Mouse (Mus musculus) adrenal gland (tissue): ENCODE results near the gene 2510039O18Rik.

Experiments used
- intact Hi-C: fragments of 180-260 bp; cut with DNase I; formaldehyde crosslinking; loops from one replicate; pipeline ENCODE4 v1.15.1; 2025
- long read RNA-seq, 2 experiments: library from polyadenylated mRNA; unstranded; transcript quantifications; one replicate each; pipeline ENCODE4 v2.0.0; 2020; ENCODE audit warnings: borderline replicate concordance in 1 of 2; ENCODE audit not compliant: insufficient replicate concordance in 1 of 2

2510039O18Rik gene
- long read RNA-seq, experiment 1, partial matches to known transcripts: 3 of 10 reads
- long read RNA-seq, experiment 1, other reads (novel, unspliced or antisense): 4 of 10 reads
- long read RNA-seq, experiment 2, transcript 2510039O18Rik-201 (3 exons, 2,731 nt): major isoform, 6 of 11 reads
- long read RNA-seq, experiment 2, partial matches to known transcripts: 4 of 11 reads
- long read RNA-seq, experiment 2, other reads (novel, unspliced or antisense): 1 of 11 reads

DNA sequence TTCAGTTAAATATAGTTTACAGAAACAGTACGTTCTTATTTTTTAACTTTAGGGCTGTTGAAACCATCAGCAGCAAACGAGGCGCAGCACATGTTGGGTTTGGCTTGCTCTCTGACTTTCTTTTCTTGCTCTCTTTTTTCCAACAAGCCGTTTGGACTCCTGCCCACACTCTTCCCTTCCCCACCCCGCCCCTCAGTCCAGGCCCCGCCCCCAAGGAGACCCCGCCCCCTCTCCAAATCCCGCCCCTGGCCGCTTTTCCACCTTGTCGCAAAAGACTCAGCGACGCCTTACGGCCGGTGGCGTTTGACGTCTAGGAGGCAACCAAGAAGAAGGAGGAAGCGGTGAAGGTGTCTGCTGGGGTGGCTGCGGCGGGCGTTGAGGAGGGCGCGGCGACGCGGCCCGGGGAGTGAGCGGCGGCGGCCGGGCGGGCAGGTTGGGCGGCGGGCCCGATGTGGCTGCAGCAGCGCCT, at the start of gene 2510039O18Rik:
TSS of gene 2510039O18Rik (plus strand) at position 320 of the 469 bp plus-strand sequence.
- intact Hi-C loops: no loop called here

DNA sequence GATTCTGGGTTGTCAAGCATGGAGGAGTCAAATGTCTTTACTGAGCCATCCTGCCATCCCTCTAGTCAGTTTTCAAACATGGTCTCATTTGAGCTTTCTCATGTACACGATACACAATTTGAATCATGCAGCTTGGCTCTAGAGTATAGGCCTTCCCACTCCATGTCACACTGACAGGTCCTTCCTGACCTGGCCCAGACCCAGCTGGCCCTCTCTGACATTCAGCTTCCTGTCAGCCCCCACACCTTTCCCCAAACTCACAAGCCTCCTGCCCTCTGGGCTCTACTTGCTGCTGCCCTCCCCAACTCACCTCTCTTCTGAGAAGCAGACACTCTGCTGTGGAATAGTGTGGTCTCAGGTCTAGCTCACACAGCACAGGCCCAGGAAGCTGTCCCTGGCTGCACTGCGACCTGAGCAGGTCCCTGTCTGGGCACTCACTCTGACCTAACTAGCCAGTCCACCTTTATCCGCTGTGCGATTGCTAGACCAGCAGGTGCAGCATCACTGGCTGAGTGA, 44.8 kb upstream of the 2510039O18Rik start:
- intact Hi-C loops: no loop called here

DNA sequence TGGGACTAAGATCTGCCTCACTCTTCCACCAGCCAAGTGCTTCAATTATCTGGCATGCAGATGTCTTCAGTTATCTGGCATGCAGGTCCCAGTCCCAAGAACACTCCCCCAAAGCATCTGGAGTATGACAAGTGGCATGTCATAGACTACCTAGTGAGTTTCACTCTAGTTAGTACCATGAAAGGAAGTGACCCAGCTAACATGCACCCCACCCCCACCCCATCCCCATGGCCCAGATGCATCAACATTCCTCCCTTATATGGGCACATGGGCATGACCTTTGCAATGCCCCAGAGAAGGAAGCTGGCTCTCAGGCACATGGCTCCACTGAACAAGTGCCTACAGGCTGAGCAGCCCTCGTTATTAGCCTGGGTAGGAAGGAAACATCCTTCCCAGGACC, 44.3 kb upstream of the 2510039O18Rik start:
- intact Hi-C loops: no loop called here

DNA sequence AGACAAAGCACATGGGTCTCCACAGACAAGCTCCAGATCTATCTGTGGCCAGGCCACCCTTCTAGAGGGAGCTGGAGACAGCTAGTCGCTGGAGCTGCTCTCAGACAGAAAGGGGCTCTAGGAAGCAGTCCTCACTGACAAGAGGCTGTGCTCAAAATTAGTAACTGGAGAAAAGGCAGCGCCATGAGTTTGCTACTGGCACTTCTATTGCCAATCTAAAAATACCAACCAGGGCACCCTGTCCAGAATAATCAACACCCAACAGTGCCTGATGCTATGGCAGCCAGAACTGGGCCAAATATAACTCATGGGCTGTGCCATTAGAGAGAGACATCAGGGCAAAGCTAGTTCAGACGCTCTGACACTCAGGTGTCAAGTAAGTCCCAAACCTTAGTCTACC, 43.3 kb upstream of the 2510039O18Rik start:
- intact Hi-C loops: no loop called here

DNA sequence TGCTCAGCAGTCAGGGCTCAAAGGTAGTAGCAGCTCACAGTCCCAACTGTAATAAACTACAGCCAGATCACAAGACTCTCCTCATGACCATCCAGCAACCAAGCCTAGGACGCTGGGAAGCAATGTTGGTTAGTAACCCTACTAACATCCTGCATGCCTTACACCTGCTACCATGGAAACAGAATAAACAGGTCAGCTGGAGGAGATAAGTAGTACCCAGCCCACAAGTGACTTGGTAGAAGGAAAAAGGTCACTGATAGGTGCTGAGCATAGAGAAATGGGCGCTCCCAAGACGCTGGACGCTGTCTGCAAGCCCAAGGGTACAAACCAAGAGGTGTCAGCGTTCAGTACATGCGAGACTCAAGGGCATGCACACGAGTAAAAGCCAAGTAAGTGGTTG, 40.2 kb upstream of the 2510039O18Rik start:
- intact Hi-C loops: no loop called here

DNA sequence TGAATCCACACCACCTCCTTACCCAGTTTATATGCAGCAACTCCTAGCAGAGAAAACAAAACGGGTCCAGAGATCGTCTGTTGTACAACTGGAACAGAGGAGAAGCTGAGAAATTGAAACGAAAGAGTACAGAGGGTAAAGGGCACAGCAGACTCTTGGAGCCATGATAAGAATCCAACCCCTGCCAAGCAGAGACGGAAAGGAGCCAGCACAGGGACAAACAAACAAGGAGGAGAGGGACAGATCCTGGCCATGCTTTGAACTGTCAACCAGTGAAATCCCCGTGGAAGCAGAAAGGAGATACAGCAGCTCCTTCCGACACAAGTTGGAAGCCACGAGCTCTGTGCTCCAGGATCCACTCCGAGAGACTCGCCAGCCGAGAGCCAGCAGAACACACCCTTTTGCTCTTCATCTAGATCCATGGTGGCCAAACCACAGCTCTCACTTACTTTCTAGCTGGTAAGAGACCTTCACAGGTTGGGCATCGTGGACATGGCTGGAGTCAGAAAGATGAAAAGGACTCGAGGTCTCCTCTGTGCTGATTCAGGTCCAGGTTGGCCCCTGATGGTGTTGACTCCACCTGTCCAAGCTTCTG, 37.7 kb upstream of the 2510039O18Rik start:
- intact Hi-C loops: no loop called here

DNA sequence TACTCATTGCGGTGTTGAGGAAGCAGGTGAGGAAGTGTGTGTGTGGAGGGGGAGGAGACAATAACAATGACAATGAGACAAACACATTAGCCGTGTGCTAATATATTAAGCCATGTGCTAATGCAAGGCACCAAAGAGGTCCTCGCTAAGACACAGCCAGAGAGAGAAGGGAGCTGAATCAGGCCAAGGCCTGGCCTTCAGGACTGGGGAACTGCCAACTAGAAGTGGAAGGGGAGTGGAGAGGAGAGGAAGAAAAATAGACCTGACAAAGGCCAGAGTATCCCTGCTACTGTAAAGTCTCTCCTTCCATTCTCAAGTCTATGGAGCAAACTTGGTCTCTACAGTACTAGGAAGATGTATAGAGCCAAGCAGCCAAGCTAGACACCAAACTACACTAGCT, 37.1 kb upstream of the 2510039O18Rik start:
- intact Hi-C loops: no loop called here

DNA sequence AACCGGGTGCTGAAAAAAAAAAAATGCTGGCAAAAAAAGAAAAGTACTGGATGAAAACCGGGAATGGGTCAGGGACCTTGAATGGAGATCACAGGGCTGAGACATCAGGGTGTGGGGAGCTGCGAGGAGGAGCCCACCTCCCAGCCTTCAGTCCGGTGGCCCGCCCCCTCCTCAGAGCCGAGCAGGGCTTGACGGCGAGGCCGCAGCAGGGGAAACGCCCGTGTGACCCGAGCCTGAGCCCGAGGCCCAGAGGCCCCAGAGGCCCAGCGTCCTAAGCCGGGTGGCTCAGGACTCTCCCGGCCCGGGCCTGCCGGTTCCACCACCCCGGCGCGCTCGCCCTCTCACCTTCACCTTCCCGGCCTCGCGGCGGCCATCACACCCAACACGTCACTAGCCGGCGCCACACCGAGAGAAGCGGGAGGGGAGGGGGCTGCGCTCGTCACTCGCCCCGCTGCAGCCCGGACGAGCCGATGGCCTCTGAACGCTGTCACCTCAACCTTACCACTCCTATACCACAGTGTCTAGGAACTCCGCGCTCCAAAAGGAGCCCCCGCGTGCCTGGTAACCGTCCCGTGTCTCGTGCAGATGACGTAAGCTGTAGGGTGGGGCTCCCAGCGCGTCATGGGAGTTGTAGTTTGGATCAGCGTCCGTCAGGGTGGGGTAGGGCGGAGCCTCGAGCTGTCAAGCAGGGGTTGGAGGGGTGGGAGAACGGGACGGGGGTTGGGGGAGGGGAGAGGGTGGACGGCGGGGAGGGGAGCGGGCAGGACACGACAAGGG, 36.2 kb upstream of the 2510039O18Rik start, which contains the start of gene Mfn2:
TSS of gene Mfn2 (minus strand) at position 392 of the 777 bp plus-strand sequence.
- intact Hi-C loops: no loop called here

DNA sequence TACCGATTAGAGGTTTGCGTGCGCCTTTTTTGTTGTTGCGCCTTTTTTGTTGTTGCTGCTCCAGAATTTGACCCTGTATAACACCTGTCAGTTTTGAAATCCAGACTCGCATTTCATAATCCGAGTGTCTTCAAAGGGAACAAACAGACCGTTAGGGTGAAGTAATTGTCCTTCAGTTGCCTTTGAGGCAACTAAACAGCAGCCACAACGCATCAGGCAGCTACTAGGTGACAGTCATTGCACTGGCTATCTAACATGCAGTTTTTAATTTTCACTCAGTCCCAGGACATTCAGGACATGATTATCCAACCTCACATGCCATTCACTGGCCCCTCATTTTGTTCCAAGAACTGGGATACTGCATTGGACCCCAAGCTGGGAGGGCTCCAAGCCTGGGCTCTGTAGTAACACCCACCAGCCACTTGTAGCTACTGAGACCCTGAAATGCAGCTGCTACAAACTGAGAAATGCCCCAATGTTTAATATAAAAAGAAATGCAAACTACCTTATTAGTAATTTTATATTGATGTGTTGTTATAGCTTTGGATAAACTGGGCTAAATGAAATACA, 35.5 kb upstream of the 2510039O18Rik start:
- intact Hi-C loops: no loop called here

DNA sequence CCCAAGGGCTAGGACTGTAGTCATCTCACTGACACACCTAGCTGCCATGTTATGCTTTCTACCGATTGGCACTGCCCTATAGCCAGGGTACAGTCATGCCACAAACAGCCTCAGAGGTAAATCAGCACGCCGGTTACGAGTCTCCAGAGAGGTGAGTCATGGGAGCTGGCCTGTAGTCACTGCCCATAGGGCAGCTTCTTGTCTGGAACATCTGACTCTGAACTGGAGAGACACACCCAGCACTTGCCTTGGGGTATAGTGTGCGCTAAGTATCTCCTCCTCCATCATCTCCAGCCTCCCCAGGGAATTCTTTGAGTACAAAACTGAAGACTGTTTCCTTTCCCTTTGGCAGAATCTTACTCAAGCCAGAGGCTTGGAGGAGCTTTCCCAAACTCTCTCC, 34.5 kb upstream of the 2510039O18Rik start:
- intact Hi-C loops: no loop called here

DNA sequence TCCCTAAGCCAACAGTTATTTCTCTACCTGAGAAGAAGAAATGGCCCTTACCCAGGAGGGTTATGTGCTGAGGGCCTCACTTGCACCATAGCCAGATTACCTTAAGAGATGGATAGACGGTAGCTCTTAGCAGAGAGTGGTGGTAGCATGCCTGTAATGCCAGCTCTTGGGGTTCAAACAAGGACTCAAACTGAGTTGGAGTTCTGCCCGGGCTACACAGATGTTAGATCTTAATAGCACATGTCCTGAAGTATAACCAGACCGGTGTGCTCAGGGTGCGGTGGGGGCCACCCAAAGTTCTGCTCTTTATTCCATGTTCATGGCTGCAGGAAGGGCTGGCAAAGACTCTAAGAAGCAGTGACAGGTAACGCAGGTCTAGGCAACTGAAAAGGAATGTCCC, 31.2 kb upstream of the 2510039O18Rik start:
- intact Hi-C loops: no loop called here

DNA sequence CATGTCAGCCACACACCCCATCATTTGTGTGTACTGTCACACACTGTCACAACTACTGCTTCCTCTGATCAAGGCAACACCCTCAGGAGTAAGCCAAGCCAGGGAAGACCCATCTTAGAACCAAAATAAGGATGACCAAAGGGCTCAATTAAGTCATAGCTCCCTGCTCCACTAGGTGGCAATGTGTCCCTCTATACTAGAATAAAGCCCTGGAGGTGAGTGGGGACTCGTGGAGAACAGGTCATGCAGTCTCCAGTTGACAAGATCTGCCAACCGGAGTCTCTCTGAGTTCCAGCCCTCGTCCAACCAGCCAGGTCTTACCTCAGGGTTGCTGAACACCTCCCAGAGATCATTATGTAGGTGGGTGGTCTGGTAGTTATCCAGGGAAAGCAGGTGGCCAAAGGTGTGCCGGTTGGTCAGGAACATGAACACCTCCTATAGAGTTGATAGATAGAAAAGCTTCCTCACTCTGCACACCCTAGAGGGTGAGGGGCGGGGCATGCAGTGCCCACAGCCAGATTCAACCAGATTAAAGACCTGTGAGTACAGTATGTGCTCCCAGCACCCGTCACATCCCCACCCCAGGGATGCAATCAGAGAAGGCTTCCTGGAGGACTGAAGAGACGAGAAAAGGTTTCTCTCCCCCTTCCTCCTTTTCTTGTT, 22.1 kb upstream of the 2510039O18Rik start:
- intact Hi-C loops: no loop called here

DNA sequence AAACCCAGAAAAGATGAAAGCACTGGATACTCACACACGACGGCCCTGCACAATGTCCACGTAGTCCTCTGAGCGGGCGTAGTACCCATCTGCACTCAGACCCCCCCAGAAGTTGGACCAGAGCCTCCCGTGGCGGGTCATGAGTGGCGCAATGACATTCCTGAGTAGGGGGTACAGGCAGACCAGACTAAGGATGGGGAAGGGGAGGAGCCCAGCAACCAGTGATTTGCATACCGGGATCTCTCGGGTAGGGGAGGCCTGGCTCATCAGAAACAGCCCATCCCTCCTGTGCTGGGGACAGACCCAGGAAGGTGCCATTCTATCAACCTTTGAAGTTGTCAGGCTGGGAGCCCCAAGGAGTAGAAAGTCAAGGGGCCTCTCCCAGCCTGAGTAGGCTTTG, 19.7 kb upstream of the 2510039O18Rik start:
- intact Hi-C loops: no loop called here

DNA sequence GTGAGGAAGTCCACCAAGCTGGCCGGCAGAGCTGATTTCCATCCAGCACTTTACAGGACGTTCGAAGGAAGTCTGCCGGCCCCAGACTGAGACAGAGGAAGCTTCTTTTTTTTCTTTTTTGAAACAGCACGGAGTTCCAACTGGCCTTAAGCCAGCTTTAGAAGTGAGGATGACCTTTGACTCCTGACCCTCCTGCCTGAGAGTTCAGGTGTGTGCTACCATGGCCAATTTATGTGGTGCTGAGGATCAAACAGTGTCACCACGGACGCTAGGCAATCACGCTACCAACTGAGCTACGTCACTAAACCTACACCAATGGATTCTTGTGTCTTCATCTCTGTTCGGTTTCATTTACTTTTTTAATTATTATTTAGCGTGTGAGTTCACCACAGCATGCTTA, 18.4 kb upstream of the 2510039O18Rik start:
- intact Hi-C loops: no loop called here

DNA sequence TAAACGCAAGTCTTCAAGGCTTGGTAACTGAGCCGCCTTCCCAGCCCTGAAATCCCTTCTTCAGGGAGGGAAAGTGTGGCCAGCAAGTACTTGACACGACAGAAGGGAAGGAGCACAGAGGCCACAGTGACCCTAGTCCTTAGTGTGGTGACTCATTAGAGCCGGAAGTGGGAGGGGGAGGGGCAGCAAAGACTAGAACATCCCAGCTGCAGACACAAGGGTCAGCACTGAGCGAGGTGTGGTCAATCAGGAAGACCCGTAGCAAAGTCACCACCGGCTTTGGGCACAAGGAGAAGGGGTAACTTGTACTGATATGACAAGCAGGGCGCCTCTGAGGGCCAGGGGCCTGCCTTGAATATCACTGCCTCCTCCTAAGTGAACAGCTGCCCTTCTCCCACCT, 13.0 kb upstream of the 2510039O18Rik start:
- intact Hi-C loops: no loop called here

DNA sequence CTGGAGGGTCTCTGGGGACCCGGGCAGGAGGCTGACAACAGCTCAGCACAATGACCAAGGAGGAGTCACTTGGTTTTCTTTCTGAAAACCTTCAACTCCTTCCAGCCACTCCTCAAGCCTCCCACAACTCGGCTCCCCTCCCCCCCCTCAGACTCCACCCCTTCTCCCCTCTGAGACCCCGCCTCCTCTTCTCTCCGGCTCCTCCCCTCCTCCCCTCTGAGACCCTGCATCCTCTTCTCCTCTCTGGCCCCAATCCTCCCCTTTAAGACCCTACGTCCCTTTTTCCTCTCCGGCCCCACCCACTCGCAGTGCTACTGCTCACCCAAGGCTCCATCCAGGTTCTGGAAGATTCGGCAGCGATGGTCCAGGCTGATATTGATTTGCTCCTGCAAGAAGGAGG, 12.6 kb upstream of the 2510039O18Rik start:
- intact Hi-C loops: no loop called here

DNA sequence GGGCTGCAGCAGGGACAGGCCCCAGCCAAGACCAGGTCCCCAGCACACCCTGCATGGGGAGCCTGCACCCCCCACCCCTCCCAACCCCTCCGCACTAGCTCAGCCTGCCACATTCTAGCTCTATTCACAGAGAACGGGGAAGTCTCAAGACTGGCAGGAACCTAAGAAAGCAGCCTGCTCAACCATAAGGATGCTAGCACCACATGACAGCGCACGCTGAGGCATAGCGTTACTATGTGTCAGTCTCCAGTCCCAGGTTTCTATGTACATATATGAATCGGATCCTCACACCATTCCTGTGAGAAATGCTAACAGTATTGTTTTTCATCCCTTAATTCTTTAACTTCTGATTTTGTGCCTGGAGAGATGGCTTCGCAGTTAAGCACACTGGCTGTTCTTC, 12.2 kb upstream of the 2510039O18Rik start:
- intact Hi-C loops: no loop called here

DNA sequence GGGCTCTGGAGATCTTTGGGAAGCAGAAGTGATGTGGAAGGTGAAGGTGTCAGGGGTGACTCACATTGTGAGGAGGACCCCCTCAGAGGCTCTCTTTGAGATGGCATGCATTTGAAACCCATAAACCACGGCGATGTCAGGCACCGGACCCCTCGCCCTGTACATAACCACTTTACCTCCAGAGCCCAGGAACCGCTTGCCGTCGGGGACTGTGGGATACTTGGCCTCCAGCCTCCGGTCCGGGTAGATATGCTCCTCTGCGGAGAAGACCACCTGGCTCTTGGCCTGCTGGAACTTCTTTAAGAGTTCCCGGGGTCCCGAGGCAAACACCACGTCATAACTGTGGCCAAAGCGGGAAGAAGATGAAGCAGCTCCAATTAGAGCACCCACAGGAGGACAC, 9.7 kb upstream of the 2510039O18Rik start:
- intact Hi-C loops: no loop called here

DNA sequence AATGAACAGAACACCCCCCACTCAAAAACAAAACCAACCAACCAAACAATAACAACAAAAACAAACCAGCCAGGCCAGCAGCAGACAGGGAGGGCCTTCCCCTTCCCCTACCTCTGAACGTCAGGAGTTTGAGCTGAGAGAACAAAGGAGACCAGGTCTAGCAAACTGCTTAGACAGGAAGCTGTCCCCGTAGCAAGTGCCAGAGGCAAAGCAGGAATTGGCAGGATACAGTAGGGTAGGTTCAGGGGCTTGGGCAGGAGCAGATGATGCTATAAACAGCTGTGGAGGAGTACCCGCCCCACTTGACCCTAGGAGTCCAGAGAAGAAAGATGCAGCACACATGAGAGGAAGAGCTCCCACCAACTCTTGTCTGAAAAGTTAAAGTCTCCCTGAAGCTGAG, 6.6 kb upstream of the 2510039O18Rik start:
- intact Hi-C loops: no loop called here

DNA sequence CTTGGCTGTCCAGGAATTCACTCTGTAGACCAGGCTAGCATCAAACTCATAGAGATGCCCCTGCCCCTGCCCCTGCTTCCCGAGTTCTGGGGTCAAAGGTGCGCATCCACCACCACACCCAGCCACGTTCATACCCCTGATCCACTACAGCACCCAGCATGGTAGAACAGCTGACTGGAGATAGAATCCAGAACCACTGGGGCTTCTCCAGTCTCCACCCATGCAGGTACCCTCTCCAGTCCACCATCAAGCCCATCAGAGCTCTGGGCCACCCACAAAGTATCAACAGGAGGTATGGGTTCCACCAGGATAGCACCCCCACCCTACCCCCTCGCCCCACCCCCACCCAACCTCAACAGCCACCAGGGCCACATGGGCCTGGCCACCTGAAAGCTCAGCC, 6.1 kb upstream of the 2510039O18Rik start:
- intact Hi-C loops: no loop called here

DNA sequence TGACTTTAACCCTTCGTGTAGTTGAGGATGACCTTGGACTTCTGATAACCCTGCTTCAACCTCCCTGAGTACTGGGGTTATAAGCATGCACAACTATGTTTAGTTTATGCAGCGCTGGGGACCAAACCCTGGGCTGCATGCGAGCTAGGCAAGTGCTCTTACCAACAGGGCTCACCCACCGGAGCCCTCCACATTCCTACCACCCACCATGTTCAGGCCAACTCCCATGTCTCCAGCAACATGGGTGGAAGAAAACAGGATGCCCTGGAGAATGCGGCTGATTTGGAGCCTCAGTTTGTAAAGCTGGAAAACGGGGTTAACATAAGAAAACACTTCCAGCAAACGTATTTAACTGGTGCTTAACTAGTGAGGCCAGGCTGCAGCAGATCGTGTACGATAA, 4.8 kb upstream of the 2510039O18Rik start:
- intact Hi-C loops: no loop called here
